Comparison of ENCODE assay signal across 8 mouse cellular contexts in genomic region chr13:23430734-23431133, GRCm38 (mm10). TPM values are rescaled to one million over a fixed set of nuclear protein-coding genes. Genes with fewer than 3 reads are reported as not detected.
DNase-seq lines count a peak whose midpoint lies in the region; ATAC-seq and TF ChIP-seq lines count a peak whose summit lies in the region.

No protein-coding gene starts in this region.

- no peak for TF ChIP-seq EP300 in liver, embryonic 14.5 days (IDR thresholded peaks at IDR 0.05; ENCODE audit: low read depth)
- TF ChIP-seq EP300 in stomach, postnatal 0 days (optimal IDR thresholded peaks at IDR 0.05) = no peak

- peak; percentile 52 for ATAC-seq in CD4-positive, CD25-positive, alpha-beta regulatory T cell, adult 4 months
- ATAC-seq in heart, embryonic 14.5 days (ENCODE audit: insufficient number of reproducible peaks, insufficient read depth, low FRiP score, low read depth) = peak; percentile 54; the same call in 1 of the 2 replicates
- ATAC-seq in liver, embryonic 14.5 days (ENCODE audit: insufficient read depth) = peak; percentile 40
- peak; percentile 49 for ATAC-seq in stomach, postnatal 0 days (ENCODE audit: low FRiP score, low TSS enrichment)

- peak; percentile 47; the same call in 1 of the 2 replicates for TF ChIP-seq CTCF in brain, embryonic 14.5 days (IDR thresholded peaks at IDR 0.05; ENCODE audit: borderline replicate concordance, extremely low read depth, insufficient read depth, insufficient read length)
- peak; percentile 78 for TF ChIP-seq CTCF in liver, embryonic 14.5 days (IDR thresholded peaks at IDR 0.05; ENCODE audit: low read depth)
- peak; percentile 72 for TF ChIP-seq CTCF in stomach, postnatal 0 days (IDR thresholded peaks at IDR 0.05; ENCODE audit: low read depth)

- peak; percentile 41; the same call in 1 of the 2 replicates for TF ChIP-seq POLR2A in brain, embryonic 14.5 days (IDR thresholded peaks at IDR 0.05; ENCODE audit: borderline replicate concordance, extremely low read depth, insufficient read depth, insufficient read length, poor library complexity, severe bottlenecking)

- peak overlapping the region; percentile 83 for H3K4me2 ChIP-seq in heart, embryonic 14.5 days (ENCODE audit: low read length)
- peak overlapping the region; percentile 81 for H3K4me2 ChIP-seq in liver, embryonic 14.5 days (ENCODE audit: low read depth)
- peak overlapping the region; percentile 55 for H3K4me2 ChIP-seq in stomach, postnatal 0 days (replicated peaks; ENCODE audit: low read depth)

- H3K4me1 ChIP-seq in heart, embryonic 14.5 days (ENCODE audit: control insufficient read depth in 2 of 2, insufficient read depth in 2 of 2, low read length in 2 of 2) = peaks cover 2 to 8% of the 10 kb centered on the region in 2 experiments; a peak in 3 of 4 replicates
- peaks cover 9 to 22% of the 10 kb centered on the region in 2 experiments for H3K4me1 ChIP-seq in liver, embryonic 14.5 days (replicated peaks; ENCODE audit: control insufficient read depth in 2 of 2, insufficient read depth in 2 of 2, low read length in 1 of 2)
- no peaks in the 10 kb centered on the region; the same call in 1 of the 2 replicates for H3K4me1 ChIP-seq in stomach, postnatal 0 days (replicated peaks; ENCODE audit: control insufficient read depth, insufficient read depth)

- H3K9ac ChIP-seq in heart, embryonic 14.5 days (ENCODE audit: low read length) = peak overlapping the region; percentile 82
- H3K9ac ChIP-seq in liver, embryonic 14.5 days (replicated peaks) = peak overlapping the region; percentile 67
- peak overlapping the region; percentile 59 for H3K9ac ChIP-seq in stomach, postnatal 0 days (ENCODE audit: low read length)

- whole genome bisulfite sequencing in heart, embryonic 14.5 days = 0% methylated on average over 17 of the region's 17 CpGs
- WGBS in liver, embryonic 14.5 days (ENCODE audit: insufficient replicate concordance) = under 1% methylated on average over 17 of the region's 17 CpGs
- 0% methylated on average over 17 of the region's 17 CpGs for WGBS in stomach, postnatal 0 days

- DNase-seq in brain, embryonic 14.5 days (ENCODE audit: low read depth) = peak; percentile 93
- peak; percentile 75 for DNase-seq in fibroblast of lung, adult 2 months (ENCODE audit: low read depth)
- DNase-seq in kidney, postnatal 10 days = peak; percentile 87
- peak in 2 of 3 experiments; percentile 74 to 78 for DNase-seq in liver, embryonic 14.5 days (ENCODE audit: low read depth in 3 of 3, low spot score in 3 of 3)
- peak; percentile 84 for DNase-seq in neural tube, embryonic 10.5 days (ENCODE audit: extremely low spot score, low spot score)
- peak; percentile 78 for DNase-seq in stomach, postnatal 0 days (ENCODE audit: low spot score)

- no peaks in the 10 kb centered on the region for H3K27me3 ChIP-seq in heart, embryonic 14.5 days (ENCODE audit: control insufficient read depth, insufficient read depth, low read length)
- H3K27me3 ChIP-seq in liver, embryonic 14.5 days (ENCODE audit: control insufficient read depth, insufficient read depth, low read length) = no peaks in the 10 kb centered on the region
- H3K27me3 ChIP-seq in stomach, postnatal 0 days (ENCODE audit: control insufficient read depth, insufficient read depth, low read length) = no peaks in the 10 kb centered on the region

- peaks cover 4% of the 10 kb centered on the region; the same call in 1 of the 2 replicates for H3K36me3 ChIP-seq in heart, embryonic 14.5 days (ENCODE audit: control insufficient read depth, insufficient read depth, low read length)
- H3K36me3 ChIP-seq in liver, embryonic 14.5 days (replicated peaks; ENCODE audit: control insufficient read depth, insufficient read depth, low read depth) = no peaks in the 10 kb centered on the region
- H3K36me3 ChIP-seq in stomach, postnatal 0 days (ENCODE audit: control insufficient read depth, insufficient read depth, low read length) = no peaks in the 10 kb centered on the region

- H3K4me3 ChIP-seq in heart, embryonic 14.5 days (ENCODE audit: control insufficient read depth in 1 of 2, insufficient read depth in 1 of 2, low read depth in 1 of 2, low read length in 2 of 2) = peak overlapping the region; percentile 45 to 66
- peak overlapping the region; percentile 68 to 100 for H3K4me3 ChIP-seq in liver, embryonic 14.5 days (ENCODE audit: insufficient read depth in 1 of 2, low read depth in 2 of 2, low read length in 2 of 2)
- peak overlapping the region; percentile 55 for H3K4me3 ChIP-seq in stomach, postnatal 0 days (ENCODE audit: low read depth, low read length)

- H3K9me3 ChIP-seq in heart, embryonic 14.5 days (ENCODE audit: control insufficient read depth, low read length) = no peaks in the 10 kb centered on the region
- H3K9me3 ChIP-seq in liver, embryonic 14.5 days (ENCODE audit: control insufficient read depth, low read length) = no peaks in the 10 kb centered on the region
- no peaks in the 10 kb centered on the region for H3K9me3 ChIP-seq in stomach, postnatal 0 days (ENCODE audit: control insufficient read depth, low read length)

- peak overlapping the region; percentile 92 to 96 for H3K27ac ChIP-seq in heart, embryonic 14.5 days (replicated peaks in 1 of 2; ENCODE audit: control insufficient read depth in 1 of 2, insufficient read depth in 1 of 2, low read depth in 2 of 2, low read length in 2 of 2)
- H3K27ac ChIP-seq in liver, embryonic 14.5 days = peak overlapping the region; percentile 80
- H3K27ac ChIP-seq in stomach, postnatal 0 days (replicated peaks) = peak overlapping the region; percentile 90

RNA-seq across cellular contexts. Expression of gene Abt1, which starts 7.1 kb away (rescaled TPM):
- 10 to 100 TPM; 12.4 to 14.5 TPM for polyA plus RNA-seq in CD4-positive, CD25-positive, alpha-beta regulatory T cell, adult 4 months (2017; shearing (Covaris generic))
- polyA plus RNA-seq in brain, embryonic 14.5 days (2012; rRNA removed) = 7.2 and 8.3 TPM in 2 replicates
- polyA plus RNA-seq in heart, embryonic 14.5 days (2014; fragmentation: Nextera tagmentation; extraction: Ambion mirVana) = 8.3 and 9.1 TPM in 2 replicates
- 2.4 and 4.0 TPM in 2 replicates for polyA plus RNA-seq in liver, embryonic 14.5 days (2012; rRNA removed)
- polyA plus RNA-seq in liver, embryonic 14.5 days (2014; fragmentation: Nextera tagmentation; extraction: Ambion mirVana) = 5.2 and 5.3 TPM in 2 replicates
- polyA plus RNA-seq in stomach, postnatal 0 days (2015; fragmentation: Nextera tagmentation; extraction: Ambion mirVana) = 7.1 and 7.4 TPM in 2 replicates

RNA-seq across cellular contexts. Expression of gene Btn1a1, which starts 35.0 kb away (rescaled TPM):
- not detected for polyA plus RNA-seq in CD4-positive, CD25-positive, alpha-beta regulatory T cell, adult 4 months (2017; shearing (Covaris generic))
- polyA plus RNA-seq in brain, embryonic 14.5 days (2012; rRNA removed) = 0.05 and 0.12 TPM in 2 replicates
- polyA plus RNA-seq in heart, embryonic 14.5 days (2014; fragmentation: Nextera tagmentation; extraction: Ambion mirVana) = 1.7 and 1.9 TPM in 2 replicates
- 1.5 and 2.1 TPM in 2 replicates for polyA plus RNA-seq in liver, embryonic 14.5 days (2012; rRNA removed)
- 1.5 and 1.8 TPM in 2 replicates for polyA plus RNA-seq in liver, embryonic 14.5 days (2014; fragmentation: Nextera tagmentation; extraction: Ambion mirVana)
- 0.05 TPM in 1 of 2 replicates, not detected in the other for polyA plus RNA-seq in stomach, postnatal 0 days (2015; fragmentation: Nextera tagmentation; extraction: Ambion mirVana)

RNA-seq across cellular contexts. Expression of gene Btn2a2, which starts 57.9 kb away (rescaled TPM):
- polyA plus RNA-seq in CD4-positive, CD25-positive, alpha-beta regulatory T cell, adult 4 months (2017; shearing (Covaris generic)) = not detected
- polyA plus RNA-seq in brain, embryonic 14.5 days (2012; rRNA removed) = 0.03 and 0.11 TPM in 2 replicates
- polyA plus RNA-seq in heart, embryonic 14.5 days (2014; fragmentation: Nextera tagmentation; extraction: Ambion mirVana) = 0.40 and 0.43 TPM in 2 replicates
- 0.01 TPM in 1 of 2 replicates, not detected in the other for polyA plus RNA-seq in liver, embryonic 14.5 days (2012; rRNA removed)
- not detected in 2 replicates for polyA plus RNA-seq in liver, embryonic 14.5 days (2014; fragmentation: Nextera tagmentation; extraction: Ambion mirVana)
- polyA plus RNA-seq in stomach, postnatal 0 days (2015; fragmentation: Nextera tagmentation; extraction: Ambion mirVana) = 0.04 and 0.07 TPM in 2 replicates

Comparison
In these comparisons a context has a peak if more than half of its experiments do, and no peak if none do; other contexts are left out.
1. Peak in every context shown above with its lines: DNase-seq, ATAC-seq, H3K4me3 ChIP-seq and H3K27ac ChIP-seq.